Mouse (Mus musculus) neural tube, embryonic 11.5 days (tissue): ENCODE measurements around the gene Olfr1298. TPM values are rescaled to one million over a fixed set of nuclear protein-coding genes. Genes with fewer than 3 reads are reported as not detected.

Source experiments
- ATAC-seq: fragments of 200-750 bp; cut with Nextera tagmentation; 2 replicates; pipeline ENCODE4 v1.8.0; 2017; ENCODE audit warnings: moderate number of reproducible peaks, mild to moderate bottlenecking, moderate TSS enrichment, moderate library complexity; ENCODE audit not compliant: insufficient read depth, low FRiP score, low TSS enrichment
- DNase-seq: peaks from one replicate; pipeline ENCODE4 v3.0.0-alpha.2; 2015; ENCODE audit warnings: low spot score
- H3K27ac ChIP-seq: fragments of 300-500 bp; sonication (generic); 2 replicates; pipeline ENCODE4 v1.5.1; 2014; ENCODE audit warnings: low read depth, mild to moderate bottlenecking, low read length
- H3K27me3 ChIP-seq: fragments of 300-500 bp; sonication (generic); 2 replicates; pipeline ENCODE4 v1.6.1; 2014; ENCODE audit warnings: mild to moderate bottlenecking, low read length, mixed read lengths; ENCODE audit not compliant: control insufficient read depth, insufficient read depth
- H3K36me3 ChIP-seq: fragments of 300-500 bp; sonication (generic); 2 replicates; pipeline ENCODE4 v1.6.1; 2014; ENCODE audit warnings: mild to moderate bottlenecking, low read length, moderate library complexity, mixed read lengths; ENCODE audit not compliant: control insufficient read depth, insufficient read depth
- H3K4me1 ChIP-seq: fragments of 300-500 bp; sonication (generic); 2 replicates; pipeline ENCODE4 v1.6.1; 2014; ENCODE audit warnings: low read length, mixed read lengths; ENCODE audit not compliant: control insufficient read depth, insufficient read depth
- H3K4me2 ChIP-seq: fragments of 300-500 bp; sonication (generic); 2 replicates; pipeline ENCODE4 v1.6.1; 2014; ENCODE audit warnings: low read depth, mild to moderate bottlenecking, moderate library complexity
- H3K4me3 ChIP-seq: fragments of 300-500 bp; sonication (generic); 2 replicates; pipeline ENCODE4 v1.5.1; 2014; ENCODE audit warnings: low read depth, low read length
- H3K9ac ChIP-seq: fragments of 300-500 bp; sonication (generic); 2 replicates; pipeline ENCODE4 v1.6.1; 2014; ENCODE audit warnings: mild to moderate bottlenecking, low read length
- H3K9me3 ChIP-seq: fragments of 300-500 bp; sonication (generic); 2 replicates; pipeline ENCODE4 v1.6.1; 2016; ENCODE audit warnings: low read length; ENCODE audit not compliant: control insufficient read depth
- WGBS: fragments of 180-500 bp; shearing (Covaris S2); extraction: QIAGEN DNeasy Blood & Tissue Kit; methylation state at CpG from one replicate; pipeline ENCODE4 v1.1.7; 2014; 5-methylcytosine and 5-hydroxymethylcytosine counted together
- polyA plus RNA-seq: library from polyadenylated mRNA; unstranded; fragments of >200 nt; fragmentation: Nextera tagmentation; extraction: Ambion mirVana; gene quantifications from 2 replicates; pipeline ENCODE4 v1.2.1, GENCODE M21; 2014

The Olfr1298 gene
- not detected in 2 replicates for polyA plus RNA-seq

- Histone ChIP-seq H3K9ac (no peak within 1 kb of the TSS), H3K4me1 (no peaks in the 10 kb centered on the region), H3K9me3 (no peaks in the 10 kb centered on the region), H3K36me3 (no peaks in the 10 kb centered on the region), H3K4me3 (no peak within 1 kb of the TSS), H3K27me3 (no peaks in the 10 kb centered on the region), H3K27ac (no peak within 1 kb of the TSS), H3K4me2 (no peak within 1 kb of the TSS)
- no peak for ATAC-seq
- no peak for DNase-seq
- WGBS: 83% methylated on average over 1 of the region's 1 CpGs
These were observed at the start of gene Olfr1298 for GRCm38 (mm10) chr2:111649101-111649500. Olfr1298 (minus strand) TSS chr2:111649201.

GRCm38 (mm10) chr2:111661119-111661518, 12.1 kb upstream of the Olfr1298 start, which contains the start of gene Olfr1299:
Olfr1299 (plus strand) TSS chr2:111661419.
- DNase-seq: no peak
- H3K4me2 ChIP-seq: no peak within 1 kb of the TSS
- H3K27ac ChIP-seq: no peak within 1 kb of the TSS
- no peak within 1 kb of the TSS for H3K9ac ChIP-seq
- ATAC-seq: no peak
- no peaks in the 10 kb centered on the region for H3K36me3 ChIP-seq
- WGBS: 82% methylated on average over 4 of the region's 4 CpGs
- no peak within 1 kb of the TSS for H3K4me3 ChIP-seq
- no peaks in the 10 kb centered on the region for H3K4me1 ChIP-seq
- H3K9me3 ChIP-seq: no peaks in the 10 kb centered on the region
- no peaks in the 10 kb centered on the region for H3K27me3 ChIP-seq

DNA sequence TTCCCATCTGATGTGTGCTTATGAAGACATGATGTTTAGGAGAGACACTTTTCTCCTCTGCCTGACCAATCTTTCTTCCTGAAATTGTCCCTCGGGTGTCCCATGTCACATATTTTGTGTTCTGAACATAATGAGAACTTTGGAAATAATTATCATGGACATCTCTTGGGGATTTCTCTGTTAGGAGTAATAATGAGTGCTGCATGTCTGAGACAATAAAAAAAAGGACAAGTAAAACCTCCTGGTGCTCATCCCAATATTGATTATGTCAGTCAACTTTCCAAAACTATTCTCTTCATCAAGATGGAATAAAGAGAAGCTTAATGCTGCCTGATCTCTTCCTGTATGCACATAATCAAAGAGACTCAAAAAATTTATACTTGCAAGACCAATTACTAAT, 22.6 kb downstream of the Olfr1298 start, which contains the start of gene Olfr1297:
Olfr1297 (minus strand) TSS at position 101 of the 400 bp plus-strand sequence.
- 81% methylated on average over 1 of the region's 1 CpGs for WGBS
- Histone ChIP-seq H3K4me1 (no peaks in the 10 kb centered on the region), H3K36me3 (no peaks in the 10 kb centered on the region), H3K27ac (no peak within 1 kb of the TSS), H3K4me2 (no peak within 1 kb of the TSS), H3K27me3 (no peaks in the 10 kb centered on the region), H3K4me3 (no peak within 1 kb of the TSS), H3K9me3 (no peaks in the 10 kb centered on the region), H3K9ac (no peak within 1 kb of the TSS)
- ATAC-seq: no peak
- no peak for DNase-seq

Other genes starting within 250 kb of the Olfr1298 start
- gene Olfr1286, start 226.1 kb downstream of the Olfr1298 start, polyA plus RNA-seq: not detected in 2 replicates
- not detected in 2 replicates for gene Olfr1287, start 200.1 kb downstream of the Olfr1298 start, polyA plus RNA-seq
- not detected in 2 replicates for gene Olfr1288, start 175.1 kb downstream of the Olfr1298 start, polyA plus RNA-seq
- gene Olfr1289, start 168.4 kb downstream of the Olfr1298 start, polyA plus RNA-seq: not detected in 2 replicates
- not detected in 2 replicates for gene Olfr1290, start 155.4 kb downstream of the Olfr1298 start, polyA plus RNA-seq
- gene Olfr1291-ps1, start 152.0 kb downstream of the Olfr1298 start, polyA plus RNA-seq: not detected in 2 replicates
- not detected in 2 replicates for gene Olfr1293-ps, start 124.0 kb downstream of the Olfr1298 start, polyA plus RNA-seq
- gene Olfr1294, start 108.9 kb downstream of the Olfr1298 start, polyA plus RNA-seq: not detected in 2 replicates
- gene Olfr1295, start 79.5 kb downstream of the Olfr1298 start, polyA plus RNA-seq: not detected in 2 replicates
- not detected in 2 replicates for gene Olfr1297, start 22.7 kb downstream of the Olfr1298 start, polyA plus RNA-seq
- not detected in 2 replicates for gene Olfr1299, start 12.2 kb upstream of the Olfr1298 start, polyA plus RNA-seq
- not detected in 2 replicates for gene Olfr1301, start 101.8 kb upstream of the Olfr1298 start, polyA plus RNA-seq
- not detected in 2 replicates for gene Olfr1302, start 128.2 kb upstream of the Olfr1298 start, polyA plus RNA-seq
- not detected in 2 replicates for gene Olfr1303, start 171.1 kb upstream of the Olfr1298 start, polyA plus RNA-seq
- gene Olfr1305, start 227.9 kb upstream of the Olfr1298 start, polyA plus RNA-seq: not detected in 2 replicates